Mouse (Mus musculus) heart, adult 2 months (tissue): ENCODE measurements around the gene Hacl1. TPM values are rescaled to one million over a fixed set of nuclear protein-coding genes. Genes with fewer than 3 reads are reported as not detected.

ENCODE experiments used
- DNase-seq, 2 experiments: peaks; one replicate each; pipeline ENCODE4 v3.0.0; 2021
- H3K27ac ChIP-seq: fragments of 200-600 bp; 2 replicates; pipeline ENCODE4 v1.8.1; 2022
- H3K27me3 ChIP-seq: fragments of 200-500 bp; 2 replicates; pipeline ENCODE4 v1.6.1; 2012; ENCODE audit warnings: mild to moderate bottlenecking, low read length, inconsistent platforms, mixed read lengths; ENCODE audit not compliant: control insufficient read depth, insufficient read depth
- H3K36me3 ChIP-seq: fragments of 200-500 bp; 2 replicates; pipeline ENCODE4 v1.6.1; 2012; ENCODE audit warnings: low read length, inconsistent platforms; ENCODE audit not compliant: control insufficient read depth, insufficient read depth
- H3K4me1 ChIP-seq: fragments of 200-500 bp; 2 replicates; pipeline ENCODE4 v1.6.1; 2011; ENCODE audit warnings: low read length; ENCODE audit not compliant: control insufficient read depth, insufficient read depth
- H3K4me3 ChIP-seq: fragments of 200-600 bp; 2 replicates; pipeline ENCODE4 v1.8.1; 2022
- H3K79me2 ChIP-seq: fragments of 200-500 bp; replicated peaks from 2 replicates; pipeline ENCODE4 v1.6.1; 2012; ENCODE audit warnings: mild to moderate bottlenecking, inconsistent platforms, low read length, moderate library complexity, mixed read lengths; ENCODE audit not compliant: control insufficient read depth, insufficient read depth
- H3K9ac ChIP-seq: fragments of 200-500 bp; 2 replicates; pipeline ENCODE4 v1.6.1; 2012; ENCODE audit warnings: low read depth, mild to moderate bottlenecking, control low read depth, inconsistent platforms, low read length, mixed read lengths
- CTCF ChIP-seq: fragments of 200-600 bp; IDR thresholded peaks from 2 replicates; pipeline ENCODE4 v1.8.1; 2022; ENCODE audit warnings: antibody characterized with exemption, mild to moderate bottlenecking, moderate library complexity
- EP300 ChIP-seq: fragments of 200-500 bp; IDR thresholded peaks from 2 replicates; pipeline ENCODE4 v1.6.1; 2011; ENCODE audit warnings: low read depth, low read length, control low read depth; ENCODE audit not compliant: insufficient read depth
- POLR2A ChIP-seq: fragments of 200-500 bp; IDR thresholded peaks from 2 replicates; pipeline ENCODE4 v1.6.1; 2011; ENCODE audit warnings: mild to moderate bottlenecking, low read depth, low read length, control low read depth; ENCODE audit not compliant: insufficient read depth
- WGBS: fragments of 180-500 bp; shearing (Covaris S2); methylation state at CpG from one replicate; pipeline ENCODE4 v1.1.7; 2018; 5-methylcytosine and 5-hydroxymethylcytosine counted together
- intact Hi-C: fragments of 180-260 bp; cut with DNase I; formaldehyde crosslinking; loops from one replicate; pipeline ENCODE4 v1.15.1; 2025
- polyA plus RNA-seq: library from polyadenylated mRNA; depleted of rRNA; stranded (reverse); fragments of >200 nt; gene quantifications from 2 replicates; pipeline ENCODE4 v1.2.3, GENCODE M21; 2012
- total RNA-seq, 2 experiments: library from RNA; stranded (reverse); gene quantifications; 2 replicates each; pipeline ENCODE4 v1.2.3; 2021

Hacl1 gene
- total and polyA plus RNA-seq, 3 experiments = 8.2 to 11.2 (median 10.1) TPM

GRCm38 (mm10) chr14:31661671-31662554, 20.8 kb upstream of the Hacl1 start:
- Histone ChIP-seq H3K27ac (peak overlapping the region; percentile 96), H3K4me1 (peaks cover 32% of the 10 kb centered on the region), H3K36me3 (peaks cover 2% of the 10 kb centered on the region; the same call in 1 of the 2 replicates), H3K4me3 (peak overlapping the region; percentile 51), H3K9ac (peak overlapping the region; percentile 47), H3K27me3 (no peaks in the 10 kb centered on the region), H3K79me2 (no peaks in the 10 kb centered on the region)
- peak; percentile 90 for DNase-seq
- TF ChIP-seq CTCF (peak; percentile 54), EP300 (no peak), POLR2A (peak; percentile 80)
- intact Hi-C loops = loop anchor here (5.0 to 10.0 kb wide), 2 partner anchors 243 to 285 kb away; no protein-coding TSS in a partner anchor
- 7% methylated on average over 44 of the region's 44 CpGs for WGBS

- Histone ChIP-seq H3K4me3 (no peak overlapping the region), H3K4me1 (peaks cover 32% of the 10 kb centered on the region), H3K27me3 (no peaks in the 10 kb centered on the region), H3K27ac (peak overlapping the region; percentile 96), H3K79me2 (no peaks in the 10 kb centered on the region), H3K9ac (no peak overlapping the region), H3K36me3 (peaks cover 2% of the 10 kb centered on the region; the same call in 1 of the 2 replicates)
- intact Hi-C loops = loop anchor here (5.0 to 10.0 kb wide), 2 partner anchors 244 to 287 kb away; no protein-coding TSS in a partner anchor
- 71% methylated on average over 7 of the region's 7 CpGs for WGBS
- DNase-seq = peak in 1 of 2 experiments; percentile 24
- TF ChIP-seq EP300 (no peak), POLR2A (no peak), CTCF (no peak)
Observed at GRCm38 (mm10) chr14:31660312-31661093, 19.4 kb upstream of the Hacl1 start.

GRCm38 (mm10) chr14:31659501-31660181, 18.6 kb upstream of the Hacl1 start:
- Histone ChIP-seq H3K79me2 (no peaks in the 10 kb centered on the region), H3K36me3 (peaks cover 2% of the 10 kb centered on the region; the same call in 1 of the 2 replicates), H3K4me1 (peaks cover 29% of the 10 kb centered on the region), H3K27ac (peak overlapping the region; percentile 96), H3K27me3 (no peaks in the 10 kb centered on the region), H3K4me3 (no peak overlapping the region), H3K9ac (peak overlapping the region; percentile 40)
- intact Hi-C loops = loop anchor here (5.0 to 10.0 kb wide), 7 partner anchors 38 to 535 kb away; no protein-coding TSS in a partner anchor
- DNase-seq = peak; percentile 59 to 74
- WGBS = 25% methylated on average over 10 of the region's 10 CpGs
- TF ChIP-seq CTCF = no peak
- TF ChIP-seq POLR2A = peak; percentile 40
- TF ChIP-seq EP300 = peak; percentile 87

- no peaks in the 10 kb centered on the region for H3K27me3 ChIP-seq
- intact Hi-C loops = loop anchor here (5.0 to 10.0 kb wide), 5 partner anchors 39 to 537 kb away; no protein-coding TSS in a partner anchor
- no peaks in the 10 kb centered on the region for H3K79me2 ChIP-seq
- peak overlapping the region; percentile 96 for H3K27ac ChIP-seq
- TF ChIP-seq CTCF = no peak
- no peak for TF ChIP-seq POLR2A
- TF ChIP-seq EP300 = no peak
- DNase-seq = peak in 1 of 2 experiments; percentile 27
- no peak overlapping the region for H3K4me3 ChIP-seq
- peaks cover 20% of the 10 kb centered on the region for H3K4me1 ChIP-seq
- H3K36me3 ChIP-seq = peaks cover 2% of the 10 kb centered on the region; the same call in 1 of the 2 replicates
- 93% methylated on average over 8 of the region's 8 CpGs for WGBS
- H3K9ac ChIP-seq = no peak overlapping the region
Observed at GRCm38 (mm10) chr14:31658126-31658680, 17.1 kb upstream of the Hacl1 start.

- 11% methylated on average over 5 of the region's 5 CpGs for WGBS
- Histone ChIP-seq H3K4me3 (no peak overlapping the region), H3K27me3 (no peaks in the 10 kb centered on the region), H3K9ac (no peak overlapping the region), H3K36me3 (peaks cover 2% of the 10 kb centered on the region; the same call in 1 of the 2 replicates), H3K4me1 (peaks cover 14% of the 10 kb centered on the region), H3K27ac (peak overlapping the region; percentile 39), H3K79me2 (no peaks in the 10 kb centered on the region)
- TF ChIP-seq EP300 (peak; percentile 75; the same call in 1 of the 2 replicates), POLR2A (no peak), CTCF (peak; percentile 99)
- intact Hi-C loops = loop anchor here (1.0 to 10.0 kb wide), 7 partner anchors 40 to 538 kb away; no protein-coding TSS in a partner anchor
- DNase-seq = peak; percentile 71 to 78
Observed at GRCm38 (mm10) chr14:31656857-31657645, 16.0 kb upstream of the Hacl1 start.
